2 mouse cellular contexts compared by ENCODE assay signal in the genomic region with DNA sequence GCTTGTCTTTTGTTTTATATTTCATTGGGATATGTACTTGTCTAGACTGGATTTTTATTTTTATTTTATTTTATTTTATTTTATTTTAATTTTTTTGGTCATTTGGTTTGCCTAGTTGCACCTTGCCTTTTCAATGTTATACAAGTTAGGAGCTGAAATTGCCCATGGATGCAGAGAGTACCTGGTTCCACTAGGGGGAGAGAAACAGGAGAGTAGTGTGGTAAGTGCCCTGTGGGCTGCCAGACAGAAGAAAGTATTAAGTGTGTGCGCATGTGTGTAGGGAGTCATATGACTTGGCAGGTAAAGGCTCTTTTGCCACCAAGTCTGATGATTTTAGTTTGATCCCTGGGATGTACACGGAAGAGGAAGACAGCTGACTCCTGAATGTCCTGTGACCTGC.
TF ChIP-seq lines count a peak whose summit lies in the region.

No protein-coding gene starts in this region.

TF ChIP-seq in CH12.LX, 34 proteins besides CTCF, POLR2A, EP300 and RAD21 (continued from another document):
- no peak for TF ChIP-seq NRF1 (IDR thresholded peaks at IDR 0.05; ENCODE audit: low read depth, low read length)

TF ChIP-seq in MEL, 35 proteins besides CTCF, POLR2A, EP300 and RAD21 (continued from another document):
- TF ChIP-seq NRF1 (IDR thresholded peaks at IDR 0.05; ENCODE audit: insufficient read depth, low read depth, low read length, poor library complexity, severe bottlenecking) (no peak), MAZ (IDR thresholded peaks at IDR 0.05; ENCODE audit: low read depth, low read length) (no peak), USF2 (IDR thresholded peaks at IDR 0.05; ENCODE audit: borderline replicate concordance in 1 of 2, insufficient read depth in 1 of 2, low read depth in 1 of 2, low read length in 2 of 2) (no peak), MYC (IDR thresholded peaks at IDR 0.05; ENCODE audit: low read depth, low read length) (no peak), MEF2A (IDR thresholded peaks at IDR 0.05; ENCODE audit: extremely low read depth, insufficient replicate concordance, low read depth, low read length, poor library complexity, severe bottlenecking) (no peak), KAT2A (conservative IDR thresholded peaks at IDR 0.05; ENCODE audit: low read depth, low read length) (no peak), MYB (IDR thresholded peaks at IDR 0.05; ENCODE audit: low read depth, low read length) (no peak), SMC3 (IDR thresholded peaks at IDR 0.05; ENCODE audit: low read depth, low read length) (no peak), HCFC1 (IDR thresholded peaks at IDR 0.05; ENCODE audit: low read depth, low read length) (no peak), ZMIZ1 (IDR thresholded peaks at IDR 0.05; ENCODE audit: low read depth, low read length) (no peak), ZKSCAN1 (IDR thresholded peaks at IDR 0.05; ENCODE audit: low read depth, low read length) (no peak), ELF1 (IDR thresholded peaks at IDR 0.05; ENCODE audit: low read depth, low read length) (no peak), TBP (IDR thresholded peaks at IDR 0.05; ENCODE audit: low read depth, low read length) (no peak), ZNF384 (IDR thresholded peaks at IDR 0.05; ENCODE audit: low read depth, low read length) (no peak), NELFE (IDR thresholded peaks at IDR 0.05; ENCODE audit: low read depth, low read length) (no peak)
